Mouse (Mus musculus): ENCODE data around the gene Atxn7l1. TPM values are rescaled to one million over a fixed set of nuclear protein-coding genes. Genes with fewer than 3 reads are reported as not detected.

Atxn7l1 gene
- total RNA-seq (2017) = 46.2 to 73.7 TPM (median 53.1 TPM) in 3 replicates

- peak; percentile 93 for ATAC-seq (replicated peaks; ENCODE audit: insufficient number of reproducible peaks, low FRiP score, low TSS enrichment, poor library complexity, severe bottlenecking)
Observed at GRCm38 (mm10) chr12:33147497-33148267, at the start of gene Atxn7l1. Gene Atxn7l1, plus strand, starts transcription at chr12:33147693.

DNA sequence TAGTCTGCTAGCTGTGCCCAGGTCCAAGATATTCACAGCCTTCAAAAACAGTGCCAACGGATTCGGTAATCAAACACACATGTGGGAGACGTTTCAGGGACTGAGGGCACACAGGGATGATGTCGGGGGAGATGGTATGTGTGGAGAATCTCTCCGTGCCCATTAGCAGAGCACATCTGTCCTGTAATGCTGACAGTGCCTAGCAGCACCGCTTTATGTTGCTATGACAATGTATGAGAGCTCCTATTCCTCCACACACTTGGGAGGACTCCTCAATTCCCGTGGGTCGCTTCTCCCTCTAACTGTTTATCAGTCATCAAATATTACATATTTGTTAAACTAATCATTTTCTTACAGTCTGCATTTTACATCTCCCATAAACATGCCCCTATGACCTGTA is 45.9 kb upstream of the Atxn7l1 start:
- ATAC-seq (replicated peaks; ENCODE audit: insufficient number of reproducible peaks, low FRiP score, low TSS enrichment, poor library complexity, severe bottlenecking) = no peak

DNA sequence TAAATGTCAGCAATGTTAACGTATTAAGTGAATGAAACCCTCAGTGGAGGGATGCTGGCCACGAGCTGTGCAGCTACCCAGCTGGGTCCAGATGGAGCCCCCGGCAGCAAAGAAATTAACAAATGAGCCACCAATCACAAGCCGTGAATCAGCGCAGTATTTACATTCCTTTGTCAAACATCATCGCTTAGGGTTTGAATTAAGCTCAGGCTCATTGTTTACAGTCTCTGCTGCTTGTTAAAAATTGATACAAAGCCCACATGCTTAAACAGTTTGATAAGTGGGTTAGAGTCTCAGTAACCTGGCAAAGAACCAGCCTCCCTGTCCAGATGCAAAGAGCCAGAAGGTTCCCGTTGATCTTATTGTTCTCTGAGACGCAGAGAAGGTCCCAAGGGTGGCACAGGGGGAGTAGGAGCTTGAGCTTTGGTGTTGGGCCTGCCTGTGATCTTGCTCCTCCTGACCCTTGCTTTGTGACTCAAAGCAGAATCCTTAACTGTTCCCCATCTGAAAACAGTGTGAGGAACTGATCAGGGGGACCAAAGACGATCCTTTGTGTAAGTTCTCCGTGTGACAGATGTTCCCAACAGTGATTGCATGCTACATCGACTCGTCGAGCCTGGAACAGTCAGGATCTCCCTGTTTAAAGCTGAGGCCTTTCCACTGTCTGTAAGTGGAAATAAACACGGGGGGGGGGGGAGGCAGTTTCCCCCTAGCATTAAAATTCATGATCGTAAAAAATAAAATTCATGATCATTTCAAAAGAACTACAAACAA is 45.0 kb upstream of the Atxn7l1 start:
- ATAC-seq (replicated peaks; ENCODE audit: insufficient number of reproducible peaks, low FRiP score, low TSS enrichment, poor library complexity, severe bottlenecking) = no peak

- ATAC-seq (replicated peaks; ENCODE audit: insufficient number of reproducible peaks, low FRiP score, low TSS enrichment, poor library complexity, severe bottlenecking) = no peak
Observed at GRCm38 (mm10) chr12:33105724-33106123, 41.8 kb upstream of the Atxn7l1 start.

DNA sequence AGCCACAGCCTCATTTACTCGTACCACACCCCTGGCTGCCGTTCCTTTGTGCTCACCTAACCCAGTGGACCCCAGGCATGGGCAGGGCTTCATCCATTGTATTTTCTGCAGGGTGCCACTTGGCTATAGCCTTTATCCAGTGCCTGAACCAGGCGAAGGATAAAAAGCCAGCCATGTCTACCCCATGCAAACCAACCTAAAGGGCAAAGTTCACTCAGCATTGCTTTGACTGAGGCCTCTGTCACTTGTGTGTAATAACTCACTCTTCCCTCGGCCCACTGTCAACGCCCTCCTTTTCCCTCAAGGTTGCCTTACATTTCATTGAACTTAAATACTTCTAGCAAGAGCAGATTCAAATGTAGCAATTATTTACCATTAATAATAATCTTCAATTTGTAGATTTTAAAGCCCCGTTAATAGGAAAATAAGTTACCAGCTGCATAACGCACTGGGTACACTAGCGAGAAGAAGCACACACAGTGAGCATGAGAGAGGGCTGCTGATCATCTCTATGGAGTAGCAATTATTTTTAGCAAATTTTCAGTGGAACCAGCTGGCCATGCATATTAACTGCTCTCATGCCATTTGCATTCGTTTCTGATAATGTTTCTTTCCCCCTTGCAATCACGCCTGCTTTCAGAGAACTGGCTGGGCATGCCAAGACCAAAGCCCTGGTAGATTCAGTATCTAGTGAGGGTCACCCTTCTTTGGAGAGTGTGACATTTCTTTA is 40.9 kb upstream of the Atxn7l1 start:
- ATAC-seq (replicated peaks; ENCODE audit: insufficient number of reproducible peaks, low FRiP score, low TSS enrichment, poor library complexity, severe bottlenecking) = no peak

GRCm38 (mm10) chr12:33109531-33109930 is 38.0 kb upstream of the Atxn7l1 start:
- peak; percentile 38; the same call in 1 of the 2 replicates for ATAC-seq (replicated peaks; ENCODE audit: insufficient number of reproducible peaks, low FRiP score, low TSS enrichment, poor library complexity, severe bottlenecking)

DNA sequence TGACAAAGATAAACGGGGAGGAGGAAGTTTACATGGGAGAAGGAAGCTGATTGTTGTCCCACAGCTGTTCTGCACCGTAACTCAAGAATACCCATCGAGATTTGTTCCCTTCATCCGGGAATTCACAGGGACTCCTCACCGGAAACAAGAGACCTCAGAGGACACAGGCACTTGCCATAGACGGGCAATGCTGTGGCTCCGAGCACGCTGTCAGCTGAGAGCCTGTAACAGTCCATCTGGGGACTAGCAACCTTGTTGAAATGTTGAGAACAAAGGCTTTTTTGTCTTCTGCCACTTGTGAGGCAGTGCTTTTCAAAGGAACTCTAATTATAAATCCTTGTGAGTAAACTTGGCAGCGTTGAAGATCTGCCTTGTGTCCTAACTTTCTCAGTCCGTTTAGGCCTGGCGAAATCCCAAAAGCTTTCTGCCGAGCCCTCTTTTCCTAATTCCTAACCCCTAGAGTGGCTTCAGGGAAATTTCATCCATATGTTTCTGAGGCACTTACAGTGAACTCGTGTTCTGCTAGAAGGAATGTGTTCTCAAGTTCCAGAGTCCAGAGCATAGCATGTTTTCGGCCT is 36.5 kb upstream of the Atxn7l1 start:
- ATAC-seq (replicated peaks; ENCODE audit: insufficient number of reproducible peaks, low FRiP score, low TSS enrichment, poor library complexity, severe bottlenecking) = no peak; the same call in 1 of the 2 replicates

GRCm38 (mm10) chr12:33118624-33119301 is 28.7 kb upstream of the Atxn7l1 start:
- ATAC-seq (replicated peaks; ENCODE audit: insufficient number of reproducible peaks, low FRiP score, low TSS enrichment, poor library complexity, severe bottlenecking) = no peak

- ATAC-seq (replicated peaks; ENCODE audit: insufficient number of reproducible peaks, low FRiP score, low TSS enrichment, poor library complexity, severe bottlenecking) = no peak
Observed at GRCm38 (mm10) chr12:33125594-33126227, 21.8 kb upstream of the Atxn7l1 start.

GRCm38 (mm10) chr12:33126243-33126642 is 21.2 kb upstream of the Atxn7l1 start:
- ATAC-seq (replicated peaks; ENCODE audit: insufficient number of reproducible peaks, low FRiP score, low TSS enrichment, poor library complexity, severe bottlenecking) = no peak

- no peak for ATAC-seq (replicated peaks; ENCODE audit: insufficient number of reproducible peaks, low FRiP score, low TSS enrichment, poor library complexity, severe bottlenecking)
Observed at GRCm38 (mm10) chr12:33128121-33128520, 19.4 kb upstream of the Atxn7l1 start.

DNA sequence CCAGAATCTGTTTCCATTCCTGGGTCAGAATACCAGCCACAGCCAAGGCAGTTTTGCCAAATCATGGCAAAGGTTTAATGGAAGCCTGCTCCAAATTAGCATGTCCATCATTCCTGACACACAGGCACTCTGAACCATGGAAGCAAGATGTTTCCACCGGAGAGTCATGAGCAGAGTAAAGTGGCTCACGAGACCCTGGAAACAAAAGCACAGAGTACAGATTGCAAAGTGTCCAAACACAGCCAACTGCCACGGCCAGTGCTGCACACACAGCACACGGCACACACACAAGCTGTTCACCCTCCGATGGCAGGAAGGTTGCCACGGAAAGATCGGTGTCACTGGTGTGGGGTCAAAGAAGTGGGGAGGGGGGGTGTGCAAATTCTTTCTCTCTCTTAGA is 18.8 kb upstream of the Atxn7l1 start:
- ATAC-seq (replicated peaks; ENCODE audit: insufficient number of reproducible peaks, low FRiP score, low TSS enrichment, poor library complexity, severe bottlenecking) = no peak

GRCm38 (mm10) chr12:33129410-33129809 is 18.1 kb upstream of the Atxn7l1 start:
- no peak for ATAC-seq (replicated peaks; ENCODE audit: insufficient number of reproducible peaks, low FRiP score, low TSS enrichment, poor library complexity, severe bottlenecking)

DNA sequence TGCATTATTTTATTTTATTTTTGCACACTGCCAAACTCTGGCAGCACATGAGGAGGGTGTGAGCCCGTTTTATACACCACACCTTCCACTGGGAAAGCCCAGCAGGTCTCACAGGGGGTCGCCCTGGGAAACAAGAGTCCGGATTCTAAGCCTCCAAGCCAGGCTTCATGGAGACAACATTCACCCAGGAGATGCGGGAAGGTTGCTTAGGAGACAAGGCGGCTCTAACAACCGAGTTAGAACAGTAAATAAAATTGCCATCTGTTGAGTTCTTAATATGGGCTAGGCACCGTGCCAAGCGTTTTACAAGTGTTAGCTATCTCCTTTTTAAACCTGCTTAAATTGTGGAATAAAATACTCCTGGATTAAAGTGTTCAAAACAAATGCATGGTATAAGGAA is 17.1 kb upstream of the Atxn7l1 start:
- no peak for ATAC-seq (replicated peaks; ENCODE audit: insufficient number of reproducible peaks, low FRiP score, low TSS enrichment, poor library complexity, severe bottlenecking)

DNA sequence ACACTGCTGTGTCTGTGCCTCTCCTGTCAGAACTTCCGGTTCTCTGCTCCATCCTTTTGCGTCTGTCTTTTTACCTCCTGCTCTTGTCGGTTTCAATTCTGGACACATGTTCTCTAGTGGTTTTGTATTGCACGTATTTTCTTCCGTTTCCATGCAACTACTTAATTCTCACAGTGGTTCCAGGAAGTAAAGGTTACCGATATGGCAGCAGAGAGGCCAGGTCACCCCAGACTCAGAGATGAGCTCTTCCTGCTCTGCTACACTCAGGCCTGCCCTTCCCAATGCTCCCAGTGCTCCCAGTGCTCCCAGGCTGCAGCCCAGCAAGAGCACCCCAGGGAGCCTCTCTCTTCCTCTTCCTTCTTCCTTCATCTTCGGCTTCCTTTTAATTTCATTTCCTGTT is 15.7 kb upstream of the Atxn7l1 start:
- ATAC-seq (replicated peaks; ENCODE audit: insufficient number of reproducible peaks, low FRiP score, low TSS enrichment, poor library complexity, severe bottlenecking) = peak; percentile 55

DNA sequence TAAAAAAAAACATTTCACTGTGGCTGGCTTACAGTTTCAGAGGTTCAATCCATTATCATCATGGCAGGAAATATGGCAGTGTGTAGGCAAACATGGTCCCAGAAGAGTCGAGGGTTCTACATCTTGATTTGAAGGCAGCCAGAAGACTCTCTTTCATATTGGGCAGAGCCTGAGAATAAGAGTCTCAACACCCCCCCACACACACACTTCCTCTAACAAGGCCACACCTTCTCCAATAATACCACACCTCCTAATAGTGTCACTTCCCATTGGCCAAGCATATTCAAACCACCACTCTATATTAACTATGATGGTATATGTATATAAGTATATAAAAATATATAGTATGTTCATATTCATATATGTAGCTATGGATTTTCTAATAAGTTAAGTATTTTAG is 9.6 kb upstream of the Atxn7l1 start:
- peak; percentile 57; the same call in 1 of the 2 replicates for ATAC-seq (replicated peaks; ENCODE audit: insufficient number of reproducible peaks, low FRiP score, low TSS enrichment, poor library complexity, severe bottlenecking)

DNA sequence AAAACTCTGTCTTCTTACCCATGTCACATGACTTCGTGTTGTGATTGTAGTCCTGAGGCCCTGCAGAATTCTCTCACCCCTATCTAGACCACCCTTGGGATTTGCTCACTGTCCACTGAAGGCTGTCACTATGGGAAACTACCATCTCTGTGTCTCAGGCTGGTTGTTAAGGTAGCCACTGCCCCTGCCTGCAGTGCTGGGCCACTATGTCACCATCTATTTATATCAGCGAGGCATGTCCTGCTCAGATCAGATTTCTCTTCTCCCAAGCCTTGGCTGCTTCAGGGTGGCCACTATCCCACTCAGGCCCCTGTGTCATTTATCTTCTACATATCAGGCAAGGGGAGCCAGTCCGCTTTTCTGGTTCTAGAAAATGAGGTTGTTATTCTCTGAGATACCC is 8.4 kb upstream of the Atxn7l1 start:
- ATAC-seq (replicated peaks; ENCODE audit: insufficient number of reproducible peaks, low FRiP score, low TSS enrichment, poor library complexity, severe bottlenecking) = no peak

DNA sequence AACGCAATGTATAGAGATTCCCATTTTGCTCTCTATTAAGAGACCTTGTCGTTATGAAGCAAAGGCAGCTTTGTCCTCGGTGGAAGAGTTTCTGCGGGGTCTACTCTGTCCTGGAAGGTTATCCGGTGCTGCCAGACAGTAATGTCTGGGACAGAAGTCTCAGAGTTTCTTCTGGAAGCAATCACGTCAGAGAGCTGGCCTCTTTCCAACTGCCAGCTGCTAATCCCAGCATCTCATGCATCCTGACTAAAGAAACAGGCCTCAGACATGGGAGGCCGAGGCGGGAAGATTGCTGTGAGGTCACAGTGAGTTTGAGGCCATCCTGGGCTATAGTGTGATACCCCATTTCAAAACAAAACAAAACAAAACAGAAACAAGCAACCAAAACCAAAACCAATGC is 3.0 kb upstream of the Atxn7l1 start:
- no peak for ATAC-seq (replicated peaks; ENCODE audit: insufficient number of reproducible peaks, low FRiP score, low TSS enrichment, poor library complexity, severe bottlenecking)
